In genomic region chr8:98659287-98659686, GRCm38 (mm10) we compare ENCODE assay signal across 15 mouse cellular contexts.
"Had no signal": no experiment of that assay in that cellular context is flagged by ENCODE, and none has a peak within 500 bp of the region (broad histone marks: within the 10 kb centered on the region; RNA-seq: fewer than 3 reads in every experiment).

No protein-coding gene starts in this region.

- H3K27me3 ChIP-seq: neural tube, embryonic 15.5 days; stomach, embryonic 15.5 days had no signal

- DNase-seq: retina, postnatal 1 day; right cerebral cortex, adult 18-20 months; right cerebral cortex, postnatal 14 days; right cerebral cortex, postnatal 25 days; right cerebral cortex, postnatal 4 days; spleen, adult 18-20 months; thymus, adult 18-20 months; thymus, adult 2 months; thymus, postnatal 14 days; thymus, postnatal 25 days; thymus, postnatal 36 days; thymus, postnatal 4 days had no signal

- H3K27ac ChIP-seq: neural tube, embryonic 15.5 days; stomach, embryonic 15.5 days; stomach, postnatal 0 days had no signal

- H3K9me3 ChIP-seq: neural tube, embryonic 15.5 days; stomach, embryonic 15.5 days had no signal

- H3K4me1 ChIP-seq: neural tube, embryonic 15.5 days; stomach, embryonic 15.5 days had no signal

- H3K4me2 ChIP-seq: neural tube, embryonic 15.5 days; stomach, embryonic 15.5 days had no signal

- H3K36me3 ChIP-seq: neural tube, embryonic 15.5 days; stomach, embryonic 15.5 days had no signal

- H3K9ac ChIP-seq: neural tube, embryonic 15.5 days; stomach, embryonic 15.5 days had no signal

- H3K4me3 ChIP-seq: neural tube, embryonic 15.5 days; stomach, embryonic 15.5 days had no signal
